27 mouse cellular contexts compared by ENCODE assay signal in the genomic region with DNA sequence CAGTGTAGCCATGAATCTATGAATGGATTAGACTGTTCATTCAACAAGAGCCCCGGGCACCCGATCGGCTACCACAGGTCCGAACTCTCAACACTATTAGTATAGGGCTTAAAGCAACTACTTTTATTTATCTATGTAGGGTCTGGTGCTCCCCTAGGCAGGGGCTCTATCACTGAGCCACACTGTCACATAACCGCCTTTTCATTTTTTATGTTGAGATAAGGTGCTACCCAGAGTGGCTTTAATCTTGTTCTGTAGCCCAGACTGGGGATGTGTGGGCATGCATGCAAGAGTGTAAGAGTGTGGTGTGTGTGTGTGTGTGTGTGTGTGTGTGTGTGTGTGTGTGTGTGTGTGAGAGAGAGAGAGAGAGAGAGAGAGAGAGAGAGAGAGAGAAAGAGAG. TPM values are rescaled to one million over a fixed set of nuclear protein-coding genes. Genes with fewer than 3 reads are reported as not detected.
DNase-seq lines count a peak whose midpoint lies in the region; ATAC-seq and TF ChIP-seq lines count a peak whose summit lies in the region.
"Had no signal": no experiment of that assay in that cellular context is flagged by ENCODE, and none has a peak within 500 bp of the region (broad histone marks: within the 10 kb centered on the region; RNA-seq: fewer than 3 reads in every experiment).

No protein-coding gene starts in this region.

- H3K4me3 ChIP-seq in MEL (ENCODE audit: control insufficient read depth in 1 of 2, insufficient read depth in 1 of 2, low read depth in 2 of 2, low read length in 2 of 2) = no peak overlapping the region
- no peak overlapping the region for H3K4me3 ChIP-seq in brown adipose tissue, adult 24 weeks (ENCODE audit: insufficient read depth, low read depth, low read length)
- H3K4me3 ChIP-seq: embryonic facial prominence, embryonic 13.5 days; embryonic facial prominence, embryonic 15.5 days; erythroblast, embryonic 14.5 days; forebrain, embryonic 10.5 days; forebrain, embryonic 12.5 days had no signal

- no peak for TF ChIP-seq RAD21 in MEL (IDR thresholded peaks at IDR 0.05; ENCODE audit: low read depth, low read length)

- no peak for TF ChIP-seq POLR2A in MEL (IDR thresholded peaks at IDR 0.05; ENCODE audit: control insufficient read depth in 1 of 2, insufficient read depth in 1 of 2, low read depth in 1 of 2, low read length in 2 of 2, poor library complexity in 1 of 2)

- H3K9ac ChIP-seq in MEL (ENCODE audit: control insufficient read depth, low read depth, low read length, poor library complexity, severe bottlenecking) = no peak overlapping the region
- H3K9ac ChIP-seq: embryonic facial prominence, embryonic 13.5 days; embryonic facial prominence, embryonic 15.5 days; forebrain, embryonic 12.5 days had no signal

- ATAC-seq in megakaryocyte-erythroid progenitor cell, adult 5-6 weeks (replicated peaks; ENCODE audit: low FRiP score, low TSS enrichment, poor library complexity, severe bottlenecking) = peak; percentile 54
- ATAC-seq: activated CD4-positive, CD25-positive, alpha-beta regulatory T cell, adult 4 months; forebrain, embryonic 14.5 days; forebrain, embryonic 16.5 days; Patski had no signal

- TF ChIP-seq CTCF in MEL (IDR thresholded peaks at IDR 0.05 in 2 of 3, conservative IDR thresholded peaks at IDR 0.05 in 1 of 3; ENCODE audit: control insufficient read depth in 1 of 3, insufficient read depth in 1 of 3, low read depth in 2 of 3, low read length in 3 of 3, poor library complexity in 1 of 3, severe bottlenecking in 1 of 3) = no peak

- peaks cover 0 to 6% of the 10 kb centered on the region in 2 experiments; a peak in 2 of 4 replicates for H3K36me3 ChIP-seq in MEL (ENCODE audit: control insufficient read depth in 1 of 2, insufficient read depth in 2 of 2, low read length in 2 of 2)
- H3K36me3 ChIP-seq: embryonic facial prominence, embryonic 13.5 days; embryonic facial prominence, embryonic 15.5 days; forebrain, embryonic 10.5 days; forebrain, embryonic 12.5 days had no signal

- peak; percentile 8 to 43; a peak in 1 of 4 replicates for TF ChIP-seq EP300 in MEL (IDR thresholded peaks at IDR 0.05; ENCODE audit: low read depth in 1 of 2, low read length in 2 of 2)

- peaks cover 5 to 18% of the 10 kb centered on the region in 2 experiments for H3K4me1 ChIP-seq in MEL (ENCODE audit: control insufficient read depth in 1 of 2, insufficient read depth in 2 of 2, low read length in 2 of 2)
- H3K4me1 ChIP-seq in brown adipose tissue, adult 24 weeks (ENCODE audit: control insufficient read depth, insufficient read depth, insufficient read length, low read length) = peaks cover 18% of the 10 kb centered on the region

- no peak overlapping the region for H3K27ac ChIP-seq in MEL (ENCODE audit: control insufficient read depth, low read depth, low read length)
- H3K27ac ChIP-seq in brown adipose tissue, adult 24 weeks (replicated peaks; ENCODE audit: low read depth, low read length) = peak overlapping the region; percentile 89; the same call in 1 of the 2 replicates
- H3K27ac ChIP-seq: embryonic facial prominence, embryonic 13.5 days; embryonic facial prominence, embryonic 15.5 days; forebrain, embryonic 10.5 days; forebrain, embryonic 12.5 days had no signal

- no peaks in the 10 kb centered on the region for H3K9me3 ChIP-seq in MEL (replicated peaks; ENCODE audit: insufficient read depth, low read length)
- H3K9me3 ChIP-seq: embryonic facial prominence, embryonic 13.5 days; embryonic facial prominence, embryonic 15.5 days; forebrain, embryonic 10.5 days; forebrain, embryonic 12.5 days had no signal

- H3K27me3 ChIP-seq in MEL (ENCODE audit: control insufficient read depth in 1 of 2, insufficient read depth in 2 of 2, low read length in 2 of 2) = no peaks in the 10 kb centered on the region
- H3K27me3 ChIP-seq: embryonic facial prominence, embryonic 13.5 days; embryonic facial prominence, embryonic 15.5 days; Patski had no signal

- DNase-seq in MEL (ENCODE audit: low read depth, low spot score) = peak; percentile 31
- no peak for DNase-seq in frontal cortex, postnatal 25 days (ENCODE audit: low spot score in 2 of 2)
- no peak for DNase-seq in ovary, postnatal 36 days (ENCODE audit: low spot score)
- DNase-seq in yolk sac, embryonic 10.5 days (ENCODE audit: low spot score) = no peak
- DNase-seq: adrenal gland, adult 8-10 months; adrenal gland, postnatal 14 days; adrenal gland, postnatal 36 days; cerebellum, adult 11 months; cerebellum, adult 18-20 months; cerebellum, adult 8-10 months; cerebellum, adult 9-11 months; cerebellum, postnatal 14 days; cerebellum, postnatal 36 days; embryo, embryonic 11 days had no signal

- no peaks in the 10 kb centered on the region for H3K79me2 ChIP-seq in MEL (ENCODE audit: control insufficient read depth, insufficient read depth, low read length, poor library complexity)

TF ChIP-seq in MEL, 35 proteins besides CTCF, POLR2A, EP300 and RAD21:
- TF ChIP-seq GATA1 (IDR thresholded peaks at IDR 0.05; ENCODE audit: low read depth, low read length) = 0 out of 2 replicates have a peak, but pooled peaks have one; percentile 7
- no peak for TF ChIP-seq MAZ (IDR thresholded peaks at IDR 0.05; ENCODE audit: low read depth, low read length)
- TF ChIP-seq MYB (IDR thresholded peaks at IDR 0.05; ENCODE audit: low read depth, low read length) = peak; percentile 51; the same call in 1 of the 2 replicates

RNA-seq across cellular contexts. Expression of a gene that starts 5.6 kb away (rescaled TPM):
- total RNA-seq in MEL (2012; rRNA removed) = 1.4 and 1.6 TPM in 2 replicates
- polyA plus RNA-seq in MEL (2012; ENCODE audit: insufficient read depth in 1 of 2, insufficient read length in 2 of 2, low read depth in 1 of 2, low replicate concordance in 2 of 2, missing spikeins in 1 of 2) = 1 to 10 TPM in 1 of 2 experiments, not detected in 1; 2.5 TPM
- 4.6 and 5.0 TPM in 2 replicates for polyA plus RNA-seq in brown adipose tissue, adult 24 weeks (2012; ENCODE audit: insufficient read depth, insufficient read length, missing spikeins)
- total RNA-seq in megakaryocyte-erythroid progenitor cell, adult 5-6 weeks (2014; fragmentation: Nextera tagmentation) = 3.9 and 5.2 TPM in 2 replicates
- total RNA-seq in megakaryocyte-erythroid progenitor cell, adult 5-6 weeks (2017) = 1.7 and 2.1 TPM in 2 replicates

RNA-seq across cellular contexts. Expression of a gene that starts 23.8 kb away (rescaled TPM):
- not detected in 2 replicates for total RNA-seq in MEL (2012; rRNA removed)
- not detected for polyA plus RNA-seq in MEL (2012; ENCODE audit: insufficient read depth in 1 of 2, insufficient read length in 2 of 2, low read depth in 1 of 2, low replicate concordance in 2 of 2, missing spikeins in 1 of 2)
- polyA plus RNA-seq in brown adipose tissue, adult 24 weeks (2012; ENCODE audit: insufficient read depth, insufficient read length, missing spikeins) = not detected in 2 replicates
- total RNA-seq in megakaryocyte-erythroid progenitor cell, adult 5-6 weeks (2014; fragmentation: Nextera tagmentation) = not detected in 2 replicates
- not detected in 2 replicates for total RNA-seq in megakaryocyte-erythroid progenitor cell, adult 5-6 weeks (2017)
- total RNA-seq: adrenal gland, adult 18-20 months; adrenal gland, postnatal 14 days; adrenal gland, postnatal 36 days; common myeloid progenitor, adult 5-6 weeks had no signal
- polyA plus RNA-seq: activated CD4-positive, CD25-positive, alpha-beta regulatory T cell, adult 4 months; erythroblast, embryonic 14.5 days; forebrain, embryonic 14.5 days; forebrain, embryonic 16.5 days had no signal

RNA-seq across cellular contexts. Expression of a gene that starts 38.3 kb away (rescaled TPM):
- total RNA-seq in MEL (2012; rRNA removed) = 316 and 318 TPM in 2 replicates
- polyA plus RNA-seq in MEL (2012; ENCODE audit: insufficient read depth in 1 of 2, insufficient read length in 2 of 2, low read depth in 1 of 2, low replicate concordance in 2 of 2, missing spikeins in 1 of 2) = 100 to 1,000 TPM in 1 of 2 experiments, not detected in 1; 269 TPM
- 85.8 and 91.5 TPM in 2 replicates for polyA plus RNA-seq in brown adipose tissue, adult 24 weeks (2012; ENCODE audit: insufficient read depth, insufficient read length, missing spikeins)
- 227 and 248 TPM in 2 replicates for total RNA-seq in megakaryocyte-erythroid progenitor cell, adult 5-6 weeks (2014; fragmentation: Nextera tagmentation)
- 163 and 177 TPM in 2 replicates for total RNA-seq in megakaryocyte-erythroid progenitor cell, adult 5-6 weeks (2017)

RNA-seq across cellular contexts. Expression of a gene that starts 39.8 kb away (rescaled TPM):
- total RNA-seq in MEL (2012; rRNA removed) = not detected in 2 replicates
- not detected for polyA plus RNA-seq in MEL (2012; ENCODE audit: insufficient read depth in 1 of 2, insufficient read length in 2 of 2, low read depth in 1 of 2, low replicate concordance in 2 of 2, missing spikeins in 1 of 2)
- polyA plus RNA-seq in brown adipose tissue, adult 24 weeks (2012; ENCODE audit: insufficient read depth, insufficient read length, missing spikeins) = not detected in 2 replicates
- total RNA-seq in megakaryocyte-erythroid progenitor cell, adult 5-6 weeks (2014; fragmentation: Nextera tagmentation) = not detected in 2 replicates
- not detected in 2 replicates for total RNA-seq in megakaryocyte-erythroid progenitor cell, adult 5-6 weeks (2017)
- total RNA-seq: common myeloid progenitor, adult 5-6 weeks had no signal
- polyA plus RNA-seq: activated CD4-positive, CD25-positive, alpha-beta regulatory T cell, adult 4 months; erythroblast, embryonic 14.5 days; forebrain, embryonic 10.5 days; forebrain, embryonic 12.5 days; forebrain, embryonic 14.5 days; forebrain, embryonic 16.5 days had no signal

RNA-seq across cellular contexts. Expression of a gene that starts 57.7 kb away (rescaled TPM):
- total RNA-seq in MEL (2012; rRNA removed) = 98.2 and 103 TPM in 2 replicates
- polyA plus RNA-seq in MEL (2012; ENCODE audit: insufficient read depth in 1 of 2, insufficient read length in 2 of 2, low read depth in 1 of 2, low replicate concordance in 2 of 2, missing spikeins in 1 of 2) = 100 to 1,000 TPM in 1 of 2 experiments, not detected in 1; 133 TPM
- polyA plus RNA-seq in brown adipose tissue, adult 24 weeks (2012; ENCODE audit: insufficient read depth, insufficient read length, missing spikeins) = 1.9 and 4.2 TPM in 2 replicates
- total RNA-seq in megakaryocyte-erythroid progenitor cell, adult 5-6 weeks (2014; fragmentation: Nextera tagmentation) = 64.7 and 67.4 TPM in 2 replicates
- 47.7 and 49.6 TPM in 2 replicates for total RNA-seq in megakaryocyte-erythroid progenitor cell, adult 5-6 weeks (2017)
